Mouse (Mus musculus): ENCODE results near the gene Cox16. TPM values are rescaled to one million over a fixed set of nuclear protein-coding genes. Genes with fewer than 3 reads are reported as not detected.
A peak's percentile ranks its signal among the peaks of the same experiment; 100 is the strongest.
"Not testable (repeated sequence)": the region's sequence is repeated elsewhere in the genome, so short reads cannot be mapped to it uniquely, and the experiment has no call there.

The Cox16 gene
- polyA plus RNA-seq (2015; fragmentation: Nextera tagmentation; extraction: Ambion mirVana) = 239 and 241 TPM in 2 replicates

- DNase-seq (ENCODE audit: low spot score) = peak; percentile 90
Observed at GRCm38 (mm10) chr12:81484727-81485191, at the start of gene Cox16. TSS of gene Cox16 (minus strand) at chr12:81485127.

- DNase-seq (ENCODE audit: low spot score) = peak; percentile 35
Observed at GRCm38 (mm10) chr12:81533029-81533419, 48.1 kb upstream of the Cox16 start.

GRCm38 (mm10) chr12:81532316-81533028, 47.5 kb upstream of the Cox16 start, which contains the start of the genes Gm20498 and Synj2bp:
TSS of gene Gm20498 (minus strand) at chr12:81532905.
TSS of gene Synj2bp (minus strand) at chr12:81532911.
- peak; percentile 89 for DNase-seq (ENCODE audit: low spot score)

GRCm38 (mm10) chr12:81530587-81530986, 45.7 kb upstream of the Cox16 start:
- DNase-seq (ENCODE audit: low spot score) = peak; percentile 10

GRCm38 (mm10) chr12:81496906-81497305, 12.0 kb upstream of the Cox16 start:
- DNase-seq (ENCODE audit: low spot score) = not testable (repeated sequence)

- DNase-seq (ENCODE audit: low spot score) = no peak
Observed at GRCm38 (mm10) chr12:81490491-81490890, 5.6 kb upstream of the Cox16 start.

- DNase-seq (ENCODE audit: low spot score) = no peak
Observed at GRCm38 (mm10) chr12:81485311-81485710, 384 bp upstream of the Cox16 start.

- no peak for DNase-seq (ENCODE audit: low spot score)
Observed at GRCm38 (mm10) chr12:81484212-81484611, 715 bp downstream of the Cox16 start.

GRCm38 (mm10) chr12:81483656-81484055, 1.3 kb downstream of the Cox16 start:
- DNase-seq (ENCODE audit: low spot score) = peak; percentile 68

GRCm38 (mm10) chr12:81459051-81459450, 25.9 kb downstream of the Cox16 start:
- not testable (repeated sequence) for DNase-seq (ENCODE audit: low spot score)

GRCm38 (mm10) chr12:81438985-81439384, 45.9 kb downstream of the Cox16 start:
- not testable (repeated sequence) for DNase-seq (ENCODE audit: low spot score)

- DNase-seq (ENCODE audit: low spot score) = not testable (repeated sequence)
Observed at GRCm38 (mm10) chr12:81434778-81435177, 50.1 kb downstream of the Cox16 start.

- no peak for DNase-seq (ENCODE audit: low spot score)
Observed at GRCm38 (mm10) chr12:81421846-81422245, 63.1 kb downstream of the Cox16 start, which contains the start of gene Adam4. TSS of gene Adam4 (minus strand) at chr12:81421946.

- DNase-seq (ENCODE audit: low spot score) = no peak
Observed at GRCm38 (mm10) chr12:81413211-81413610, 71.7 kb downstream of the Cox16 start.

GRCm38 (mm10) chr12:81408966-81409365, 76.0 kb downstream of the Cox16 start:
- no peak for DNase-seq (ENCODE audit: low spot score)

GRCm38 (mm10) chr12:81402187-81402586, 82.7 kb downstream of the Cox16 start:
- DNase-seq (ENCODE audit: low spot score) = peak; percentile 55

- DNase-seq (ENCODE audit: low spot score) = not testable (repeated sequence)
Observed at GRCm38 (mm10) chr12:81379364-81379763, 105.6 kb downstream of the Cox16 start, which contains the start of gene Gm4787. TSS of gene Gm4787 (minus strand) at chr12:81379464.

GRCm38 (mm10) chr12:81333841-81334240, 151.1 kb downstream of the Cox16 start:
- DNase-seq (ENCODE audit: low spot score) = no peak

- DNase-seq (ENCODE audit: low spot score) = no peak
Observed at GRCm38 (mm10) chr12:81332875-81333421, 152.0 kb downstream of the Cox16 start, which contains the start of gene Slc8a3. TSS of gene Slc8a3 (minus strand) at chr12:81333180.

GRCm38 (mm10) chr12:81331937-81332874, 152.7 kb downstream of the Cox16 start:
- no peak for DNase-seq (ENCODE audit: low spot score)

- DNase-seq (ENCODE audit: low spot score) = no peak
Observed at GRCm38 (mm10) chr12:81331046-81331638, 153.8 kb downstream of the Cox16 start.

Measured in thymus, postnatal 0 days (tissue).